Mouse (Mus musculus): ENCODE measurements at regions not wholly inside any gene's neighbourhood (a gene's known extent, or its start where the extent isn't known, plus 50 kb on each side); places are given as distances from the start of the nearest gene placed in this dataset.

DNA sequence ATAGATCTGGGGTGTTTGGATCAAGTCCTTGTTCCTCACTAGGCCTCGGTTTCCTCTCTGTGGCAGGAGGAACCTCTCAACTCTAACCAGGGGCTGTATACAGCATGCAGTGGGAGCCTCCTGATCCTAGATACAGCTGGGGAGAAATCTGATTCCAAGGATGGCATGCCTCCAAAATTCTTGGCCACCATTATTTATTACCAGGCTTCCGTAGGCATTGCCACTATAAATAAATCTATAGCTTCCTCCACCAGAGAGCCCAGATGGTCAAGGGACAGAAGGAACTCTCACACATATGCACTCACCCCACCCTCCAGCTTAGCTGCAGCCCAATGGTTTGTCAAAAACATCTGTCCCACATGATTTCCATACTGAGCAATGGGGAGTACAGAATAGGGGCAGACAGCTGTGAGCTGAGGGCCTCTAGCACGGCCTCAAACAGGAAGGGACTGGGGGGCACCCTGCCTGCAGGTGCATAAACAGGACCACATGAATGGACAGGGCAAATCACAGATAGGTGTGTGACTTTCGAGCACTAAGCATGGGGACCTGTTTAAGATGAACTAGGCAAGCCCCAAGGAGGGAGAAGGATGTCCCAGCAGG is 100.8 kb upstream of the Mgme1 start:
- no peak for TF ChIP-seq POLR2A (IDR thresholded peaks at IDR 0.05; ENCODE audit: low read depth, low read length)
- TF ChIP-seq CTCF (IDR thresholded peaks at IDR 0.05; ENCODE audit: borderline replicate concordance, insufficient read depth, low read length), result no peak

All from embryonic fibroblast, embryonic 13.5 days (primary cell).